Mouse (Mus musculus) CD8-positive naive resting alpha-beta T cell, adult 2 months (primary cell): ENCODE data around the gene Dync1h1.

Experiments
- DNase-seq, 2 experiments: peaks; one replicate each; pipeline ENCODE4 v3.0.0; 2022; ENCODE audit warnings: low read depth in 2 of 2, low spot score in 2 of 2

Dync1h1 gene

GRCm38 (mm10) chr12:110601241-110602218 lies at the start of gene Dync1h1:
Dync1h1 (plus strand) TSS chr12:110601452.
- peak; percentile 87 to 90 for DNase-seq

GRCm38 (mm10) chr12:110552113-110552512 lies 49.1 kb upstream of the Dync1h1 start:
- DNase-seq, result no peak

- no peak for DNase-seq
Observed at GRCm38 (mm10) chr12:110553362-110553761, 47.9 kb upstream of the Dync1h1 start.

- no peak for DNase-seq
Observed at GRCm38 (mm10) chr12:110555536-110556240, 45.6 kb upstream of the Dync1h1 start.

- DNase-seq, result no peak
Observed at GRCm38 (mm10) chr12:110556861-110557628, 44.2 kb upstream of the Dync1h1 start.

GRCm38 (mm10) chr12:110558175-110558574 lies 43.1 kb upstream of the Dync1h1 start:
- DNase-seq, result no peak

- DNase-seq, result no peak
Observed at GRCm38 (mm10) chr12:110563383-110563782, 37.9 kb upstream of the Dync1h1 start.

- no peak for DNase-seq
Observed at GRCm38 (mm10) chr12:110564848-110565247, 36.4 kb upstream of the Dync1h1 start.

GRCm38 (mm10) chr12:110566366-110566765 lies 34.9 kb upstream of the Dync1h1 start:
- DNase-seq, result no peak

- no peak for DNase-seq
Observed at GRCm38 (mm10) chr12:110571050-110571449, 30.2 kb upstream of the Dync1h1 start.

GRCm38 (mm10) chr12:110572351-110572750 lies 28.9 kb upstream of the Dync1h1 start:
- DNase-seq, result no peak

GRCm38 (mm10) chr12:110573635-110574034 lies 27.6 kb upstream of the Dync1h1 start:
- DNase-seq, result no peak

- DNase-seq, result no peak
Observed at GRCm38 (mm10) chr12:110575926-110576325, 25.3 kb upstream of the Dync1h1 start.

GRCm38 (mm10) chr12:110578333-110578732 lies 22.9 kb upstream of the Dync1h1 start:
- no peak for DNase-seq

GRCm38 (mm10) chr12:110588622-110589021 lies 12.6 kb upstream of the Dync1h1 start:
- DNase-seq, result no peak

GRCm38 (mm10) chr12:110590804-110591259 lies 10.4 kb upstream of the Dync1h1 start:
- no peak for DNase-seq

- DNase-seq, result peak; percentile 95 to 97
Observed at GRCm38 (mm10) chr12:110591260-110591883, 9.9 kb upstream of the Dync1h1 start.

- peak; percentile 54 to 71 for DNase-seq
Observed at GRCm38 (mm10) chr12:110598527-110598926, 2.7 kb upstream of the Dync1h1 start.

- DNase-seq, result no peak
Observed at GRCm38 (mm10) chr12:110599791-110600190, 1.5 kb upstream of the Dync1h1 start.

- DNase-seq, result no peak
Observed at GRCm38 (mm10) chr12:110600225-110600991, 844 bp upstream of the Dync1h1 start.
